Mouse (Mus musculus) embryonic stem cell, embryonic (primary cell): ENCODE measurements around the gene Gab1.

Experiments
- CTCF ChIA-PET, 4 experiments: fragments of 300-600 bp in 2 of 4; fragments of 350-600 bp in 2 of 4; sonication (Branson Sonifier 250); formaldehyde crosslinking; loops; one replicate each; lab custom pipeline; 2022; ENCODE audit warnings: inconsistent platforms in 2 of 4; lab: Charles Lee
- POLR2A ChIA-PET, 4 experiments: fragments of 300-600 bp in 2 of 4; fragments of 350-600 bp in 2 of 4; sonication (Branson Sonifier 250); formaldehyde crosslinking; loops; one replicate each; lab custom pipeline; 2022; ENCODE audit warnings: antibody characterized with exemption in 4 of 4, inconsistent platforms in 1 of 4; lab: Charles Lee

The Gab1 gene

DNA sequence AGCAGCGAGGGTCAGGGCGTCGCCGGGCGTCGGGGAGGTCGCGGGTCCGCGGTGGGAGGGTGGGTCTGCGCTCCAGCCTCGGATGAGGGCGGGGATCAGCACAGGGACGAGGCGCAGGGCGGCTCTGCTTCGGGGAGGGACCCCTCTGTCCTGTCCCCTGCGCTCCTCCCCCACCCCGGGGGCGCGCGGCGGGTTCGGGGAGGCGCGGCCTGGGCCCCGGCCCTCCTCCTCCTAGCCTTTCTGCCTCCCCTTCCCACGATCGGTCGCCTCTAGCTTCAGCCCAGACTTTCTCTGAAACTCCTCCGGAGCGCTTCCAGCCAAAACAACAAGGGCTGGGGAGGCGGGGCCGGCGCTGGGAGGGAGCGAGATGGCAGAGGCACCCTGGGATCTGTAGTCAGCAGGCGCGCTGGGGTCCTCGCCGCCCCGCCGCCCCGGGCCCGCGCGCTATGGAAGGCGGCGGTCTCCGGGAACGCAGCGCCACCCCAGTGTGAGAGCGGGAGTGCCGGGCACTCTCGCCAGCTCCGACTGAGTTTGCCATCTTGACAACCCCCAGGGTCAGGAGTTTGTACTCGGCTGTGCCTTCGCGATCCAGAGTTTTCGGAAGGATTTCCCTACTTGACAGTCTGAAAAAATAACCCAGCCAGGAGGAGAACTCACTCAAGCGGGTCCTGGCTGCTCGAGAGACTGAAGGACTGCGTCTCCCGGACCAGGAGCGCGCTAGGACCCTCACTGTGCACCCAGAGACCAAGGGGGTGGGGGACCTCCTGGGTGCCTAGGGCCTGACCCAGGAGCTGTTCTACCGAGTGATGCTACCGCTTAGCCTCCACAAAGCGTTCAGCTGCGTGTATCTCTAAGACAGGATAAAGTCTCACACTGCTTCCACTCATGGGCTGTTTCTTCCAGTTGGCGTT, at the start of gene Gab1:
Gab1 (minus strand) TSS at position 324 of the 911 bp plus-strand sequence.
- ChIA-PET CTCF (interaction anchor here in 3 of 4 experiments (0.6 to 1.2 kb wide), 7 partner anchors 11 to 116 kb away, joined by 3 to 9 read pairs (median 3); no protein-coding TSS in a partner anchor), POLR2A (interaction anchor here in 3 of 4 experiments (0.6 to 1.6 kb wide), 23 partner anchors 8 to 223 kb away, joined by 3 to 10 read pairs (median 4); partner anchors contain the start of gene Usp38 (in 3 of the 3))

DNA sequence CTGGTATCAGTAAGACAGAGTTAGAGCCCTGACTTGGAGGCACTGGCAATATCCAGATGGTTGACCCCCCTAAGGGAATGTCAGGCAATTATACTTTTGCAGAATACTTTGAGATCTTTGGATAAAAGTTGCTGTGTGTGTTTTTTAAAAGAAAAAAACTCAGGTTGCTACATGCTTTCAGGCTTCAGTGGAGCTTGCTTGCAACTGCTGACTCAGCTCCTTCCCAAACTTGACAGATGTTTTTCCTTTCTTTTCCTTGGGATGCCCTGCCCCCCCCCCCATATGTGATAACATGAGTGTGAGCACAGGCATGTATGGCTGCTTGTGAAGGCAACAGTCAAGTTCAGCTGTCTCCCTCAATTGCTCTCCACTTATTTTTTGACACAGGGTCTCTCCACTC, 48.5 kb upstream of the Gab1 start:
- CTCF ChIA-PET = no interaction called here
- POLR2A ChIA-PET = interaction anchor here in 2 of 4 experiments (1.5 kb wide), 2 partner anchors 10 kb away, joined by 3 to 4 read pairs; no protein-coding TSS in a partner anchor

DNA sequence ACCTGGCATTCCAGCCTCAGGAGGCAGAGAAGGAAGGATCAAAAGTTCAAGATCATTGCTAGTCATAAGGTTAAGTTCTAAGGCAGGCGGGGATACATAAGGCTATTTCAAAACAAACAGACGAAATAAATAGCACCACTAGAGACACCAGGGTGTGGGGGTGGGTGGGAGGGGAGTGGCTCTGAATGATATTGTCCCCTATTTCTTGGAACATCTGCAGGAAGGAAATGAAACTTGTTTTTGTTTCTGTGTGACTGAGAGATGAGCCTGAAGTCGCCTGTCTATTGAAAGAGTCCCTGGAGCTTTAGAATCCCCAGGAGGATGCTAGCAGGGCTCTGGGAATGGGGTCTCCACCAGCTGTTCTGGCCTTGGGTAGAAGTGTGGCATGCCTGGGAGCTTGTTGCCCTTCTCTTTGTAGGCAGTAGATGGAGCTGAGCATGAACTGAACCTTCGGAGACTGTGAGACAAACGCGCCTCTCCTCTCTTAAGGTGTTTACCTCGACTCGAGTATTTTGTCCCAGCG, 43.5 kb upstream of the Gab1 start:
- CTCF ChIA-PET = interaction anchor here in 3 of 4 experiments (0.6 to 1.5 kb wide), 3 partner anchors 46 to 645 kb away, joined by 3 to 6 read pairs (median 4); no protein-coding TSS in a partner anchor
- POLR2A ChIA-PET = interaction anchor here in 1 of 4 experiments (1.5 kb wide), 1 partner anchor 125 kb away, joined by 6 read pairs; no protein-coding TSS in a partner anchor

DNA sequence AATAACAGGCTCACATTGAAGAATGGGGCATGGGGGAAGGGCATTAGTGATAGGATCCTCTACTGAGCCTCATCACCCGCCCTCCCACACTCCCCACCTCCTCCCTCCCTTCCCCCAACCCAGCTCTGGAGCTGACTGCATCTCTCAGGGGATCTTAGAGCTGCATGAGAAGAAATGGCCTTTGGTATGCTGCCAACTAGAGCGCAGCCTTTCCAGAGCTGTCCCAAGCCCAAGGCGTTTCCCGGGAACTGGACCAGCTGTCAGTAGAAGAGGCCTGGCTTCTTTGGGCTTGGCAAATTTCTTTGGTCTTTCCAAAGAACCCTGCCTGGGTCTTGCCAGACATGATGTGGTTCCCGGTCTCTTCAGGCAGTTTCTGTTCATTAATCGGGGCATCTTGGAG, 42.3 kb upstream of the Gab1 start:
- ChIA-PET CTCF (no interaction called here), POLR2A (no interaction called here)

DNA sequence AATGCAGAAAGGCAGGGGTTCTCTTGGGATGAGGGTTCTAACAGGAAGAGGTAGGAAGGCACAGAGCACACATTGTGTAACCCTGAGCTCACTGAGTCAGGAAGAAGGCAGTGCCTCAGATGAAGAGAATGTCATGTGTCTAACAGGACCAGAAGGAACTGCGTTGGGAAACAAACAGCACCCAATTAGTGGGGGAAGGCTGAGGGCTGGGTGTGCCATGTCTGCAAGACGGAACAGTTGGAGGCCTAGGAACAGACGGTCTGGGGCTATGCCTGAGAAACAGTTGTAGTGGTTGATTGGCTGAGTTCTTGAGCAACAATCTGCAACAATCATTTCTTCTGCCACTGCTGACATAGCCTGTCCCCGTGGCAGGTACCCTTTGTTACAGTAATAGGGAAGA, 38.8 kb upstream of the Gab1 start:
- ChIA-PET CTCF (interaction anchor here in 1 of 4 experiments (0.6 kb wide), 1 partner anchor 73 kb away, joined by 5 read pairs; no protein-coding TSS in a partner anchor), POLR2A (interaction anchor here in 3 of 4 experiments (0.6 to 2.7 kb wide), 33 partner anchors 9 to 169 kb away, joined by 3 to 16 read pairs (median 3); partner anchors contain the start of gene Usp38 (in 3 of the 3))

DNA sequence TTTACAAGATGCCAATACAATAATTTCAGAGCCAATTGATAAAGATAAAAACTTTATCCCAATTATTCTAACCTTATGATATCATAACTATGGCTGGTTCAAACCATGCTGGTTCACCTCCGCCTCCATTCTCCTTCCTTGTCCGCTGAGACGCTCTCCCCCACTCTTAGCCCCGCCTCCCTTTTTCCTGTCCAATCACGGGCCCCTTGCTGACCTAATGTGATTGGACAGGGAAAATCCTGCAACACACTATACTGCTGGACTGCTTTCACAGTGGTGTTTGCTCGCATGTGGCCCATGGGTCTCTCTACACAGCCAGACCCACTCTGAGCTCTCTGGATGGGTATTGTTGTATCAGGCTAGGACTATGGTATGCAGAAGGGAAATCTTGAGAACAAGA, 38.2 kb upstream of the Gab1 start:
- CTCF ChIA-PET = interaction anchor here in 1 of 4 experiments (0.6 kb wide), 1 partner anchor 73 kb away, joined by 5 read pairs; no protein-coding TSS in a partner anchor
- POLR2A ChIA-PET = interaction anchor here in 3 of 4 experiments (0.6 to 2.7 kb wide), 29 partner anchors 8 to 168 kb away, joined by 3 to 16 read pairs (median 4); partner anchors contain the start of gene Usp38 (in 3 of the 3)

DNA sequence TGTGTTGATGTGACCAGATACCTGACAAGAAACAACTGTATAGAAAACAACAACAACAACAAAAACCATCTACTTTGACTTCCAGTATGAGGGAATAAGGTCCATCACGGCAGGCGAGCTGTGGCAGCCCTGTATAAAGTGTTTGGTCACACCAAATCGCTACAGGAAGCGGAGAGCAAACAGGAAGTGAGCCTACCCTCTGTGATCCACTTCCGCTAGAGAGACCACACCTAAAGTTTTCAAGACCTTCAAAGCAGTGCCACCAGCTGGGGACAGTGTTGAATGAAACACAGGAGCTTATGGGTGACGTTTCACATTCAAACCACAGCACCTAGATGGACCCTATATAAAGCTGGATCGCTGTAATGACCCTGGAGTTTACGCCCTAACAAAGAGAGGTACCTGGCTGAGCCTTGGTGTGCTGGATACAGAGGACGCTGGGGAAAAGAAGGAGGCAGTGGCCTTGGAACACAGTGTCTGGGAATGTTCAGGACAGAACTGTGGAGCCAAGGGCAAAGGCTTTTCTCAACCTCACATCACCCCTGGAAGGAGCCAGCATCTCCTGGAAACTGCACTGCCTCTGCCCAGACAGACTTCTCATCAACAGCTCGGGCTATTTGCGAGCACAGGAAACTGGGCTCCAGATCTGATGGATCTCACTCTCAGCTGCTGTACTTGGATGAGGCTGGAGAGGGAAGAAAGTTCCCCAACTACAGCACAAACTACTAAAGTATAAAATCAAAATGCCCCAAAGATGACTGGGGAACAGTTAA, 36.3 kb upstream of the Gab1 start:
- CTCF ChIA-PET = interaction anchor here in 2 of 4 experiments (0.8 to 0.9 kb wide), 2 partner anchors 29 to 70 kb away, joined by 3 to 4 read pairs; no protein-coding TSS in a partner anchor
- POLR2A ChIA-PET = interaction anchor here in 3 of 4 experiments (0.6 to 2.1 kb wide), 25 partner anchors 8 to 159 kb away, joined by 3 to 9 read pairs (median 3); partner anchors contain the start of genes Gab1 (in 2 of the 3) and Usp38 (in 2 of the 3)

DNA sequence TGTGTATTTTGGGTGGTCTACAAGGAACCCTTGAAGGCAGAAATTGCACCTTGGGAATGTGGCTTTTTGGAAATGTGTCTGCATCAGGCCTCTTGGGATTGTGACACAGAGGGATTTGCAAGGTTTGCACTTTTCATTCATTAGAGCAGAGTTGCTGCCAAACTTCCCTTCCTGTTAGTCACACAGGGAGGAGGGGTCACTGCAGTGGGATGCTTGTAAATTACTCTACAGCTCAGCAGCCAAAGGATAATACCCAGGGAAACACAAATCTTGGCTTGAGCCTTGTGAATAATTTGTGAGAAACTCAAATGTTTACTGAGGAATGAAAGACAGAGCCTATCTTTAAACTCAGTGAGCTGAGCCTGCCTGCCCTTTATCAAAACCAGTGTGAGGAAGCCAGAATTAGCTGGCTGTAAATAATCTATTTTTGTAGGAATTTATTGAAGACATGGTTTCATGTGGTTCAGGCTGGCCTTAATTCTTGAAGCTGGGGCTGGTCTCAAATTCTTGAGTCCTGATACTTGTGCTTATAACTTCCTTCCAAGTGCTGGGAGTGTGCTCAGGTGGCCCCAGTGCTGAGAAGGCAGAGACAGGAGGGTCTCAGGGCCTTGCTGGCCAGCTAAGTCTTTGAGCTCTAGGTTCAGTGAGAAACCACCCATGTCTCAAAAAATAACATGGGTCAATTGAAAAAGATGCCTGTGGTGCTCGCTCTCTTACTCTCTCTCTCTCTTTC, 32.9 kb upstream of the Gab1 start:
- ChIA-PET CTCF (interaction anchor here in 1 of 4 experiments (0.5 to 1.0 kb wide), 2 partner anchors 28 to 43 kb away, joined by 3 to 4 read pairs; no protein-coding TSS in a partner anchor), POLR2A (interaction anchor here in 2 of 4 experiments (0.6 to 1.0 kb wide), 5 partner anchors 17 to 625 kb away, joined by 3 to 4 read pairs (median 3); partner anchors contain the start of gene Gab1 (in 1 of the 2))

DNA sequence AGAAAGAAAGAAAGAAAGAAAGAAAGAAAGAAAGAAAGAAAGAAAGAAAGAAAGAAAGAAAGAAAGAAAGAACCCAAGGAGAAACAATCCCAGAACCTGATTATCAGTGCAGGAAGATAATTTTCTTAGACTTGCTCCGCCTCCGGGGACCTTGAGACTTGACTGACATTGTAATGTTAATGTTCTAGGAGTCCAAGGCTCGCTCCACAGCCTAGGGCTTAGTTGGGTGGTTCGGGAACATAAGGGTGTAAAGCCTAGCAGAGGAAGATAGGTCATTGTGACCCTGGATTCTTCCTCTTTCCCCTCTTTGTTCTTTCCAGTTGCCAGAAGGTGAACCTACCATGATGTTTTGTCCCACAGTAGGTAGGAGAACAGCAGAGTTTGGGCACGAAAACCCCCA, 31.1 kb upstream of the Gab1 start:
- POLR2A ChIA-PET = interaction anchor here in 2 of 4 experiments (1.1 kb wide), 2 partner anchors 16 to 29 kb away, joined by 3 read pairs; no protein-coding TSS in a partner anchor
- CTCF ChIA-PET = interaction anchor here in 1 of 4 experiments (0.7 kb wide), 1 partner anchor 54 kb away, joined by 3 read pairs; no protein-coding TSS in a partner anchor

DNA sequence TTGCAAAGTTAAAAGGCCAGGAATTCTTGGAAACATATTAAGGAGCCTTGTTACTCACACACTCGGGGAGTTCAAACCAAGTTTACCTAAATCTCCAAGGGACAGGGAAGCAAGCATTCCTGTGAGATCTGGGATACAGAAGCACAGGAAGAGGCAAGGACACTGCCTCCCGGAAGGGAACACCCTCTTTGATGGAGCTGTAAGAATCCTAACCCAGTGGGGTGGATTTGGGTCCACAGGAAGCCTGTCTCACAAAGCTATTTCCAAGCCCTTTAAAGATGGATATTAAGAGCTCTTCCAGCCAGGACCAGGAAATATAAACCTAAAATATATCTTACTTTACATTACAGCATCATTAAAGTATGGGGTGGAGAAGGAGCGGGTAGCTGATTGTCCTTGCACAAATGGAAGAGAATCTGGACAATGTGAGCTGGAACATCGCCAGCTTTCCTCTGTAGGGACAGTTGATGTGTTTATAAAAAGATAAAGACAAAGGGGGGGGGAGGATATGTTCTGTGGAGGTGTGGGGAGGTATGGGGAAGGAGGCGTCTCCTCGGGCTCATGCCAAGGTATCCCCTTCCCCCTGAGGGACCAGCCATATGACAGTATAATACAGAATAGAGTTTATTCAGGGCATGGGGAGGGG, 28.1 kb upstream of the Gab1 start:
- POLR2A ChIA-PET = interaction anchor here in 3 of 4 experiments (0.6 to 1.7 kb wide), 12 partner anchors 8 to 107 kb away, joined by 3 to 5 read pairs (median 4); partner anchors contain the start of gene Usp38 (in 1 of the 3)
- CTCF ChIA-PET = no interaction called here

DNA sequence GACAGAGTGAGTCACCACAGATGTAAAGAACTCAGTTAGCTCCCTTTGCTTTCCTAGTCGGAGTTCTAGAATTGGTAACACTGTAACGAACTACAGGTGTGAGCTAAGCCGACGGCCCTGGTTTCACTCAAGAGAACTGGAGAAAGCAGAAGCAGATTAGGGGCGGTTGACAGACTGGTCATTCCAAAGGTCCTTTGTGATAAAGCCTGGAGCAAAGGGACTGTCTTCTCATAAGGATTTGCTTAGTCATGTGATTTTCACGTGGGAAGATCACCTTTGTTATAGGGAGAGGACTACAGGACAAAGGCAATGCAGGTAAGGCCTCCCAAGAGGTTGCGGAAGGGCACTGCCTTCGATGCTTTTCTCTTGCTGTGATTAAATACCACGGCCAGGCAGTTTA, 22.0 kb upstream of the Gab1 start:
- POLR2A ChIA-PET = interaction anchor here in 3 of 4 experiments (1.3 to 1.8 kb wide), 6 partner anchors 9 to 113 kb away, joined by 3 to 8 read pairs (median 4); partner anchors contain the start of genes Gab1 (in 1 of the 3) and Usp38 (in 1 of the 3)
- CTCF ChIA-PET = no interaction called here

DNA sequence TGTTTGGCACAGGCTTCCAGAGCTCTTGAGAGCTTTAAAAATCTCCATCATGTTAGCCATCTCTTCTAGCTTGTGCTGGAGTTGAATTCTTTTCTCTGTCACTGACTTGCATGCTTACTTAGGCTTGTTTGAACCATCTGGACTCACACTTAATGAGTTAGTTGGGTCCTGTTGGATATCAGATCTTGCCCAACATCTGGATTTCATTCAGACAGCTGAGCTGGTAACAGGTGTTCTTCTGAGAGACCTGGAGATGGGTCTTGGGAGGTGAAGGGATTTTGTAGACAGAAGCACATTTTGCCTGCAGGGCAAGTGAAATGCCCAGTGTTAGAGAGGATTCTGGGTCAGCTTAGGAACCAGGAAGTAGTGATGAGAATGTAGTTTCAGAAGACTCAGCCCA, 19.0 kb upstream of the Gab1 start:
- CTCF ChIA-PET = interaction anchor here in 2 of 4 experiments (0.6 kb wide), 2 partner anchors 288 to 591 kb away, joined by 3 to 8 read pairs; no protein-coding TSS in a partner anchor
- POLR2A ChIA-PET = interaction anchor here (0.6 to 2.6 kb wide), 10 partner anchors 11 to 106 kb away, joined by 3 to 10 read pairs (median 4); no protein-coding TSS in a partner anchor

DNA sequence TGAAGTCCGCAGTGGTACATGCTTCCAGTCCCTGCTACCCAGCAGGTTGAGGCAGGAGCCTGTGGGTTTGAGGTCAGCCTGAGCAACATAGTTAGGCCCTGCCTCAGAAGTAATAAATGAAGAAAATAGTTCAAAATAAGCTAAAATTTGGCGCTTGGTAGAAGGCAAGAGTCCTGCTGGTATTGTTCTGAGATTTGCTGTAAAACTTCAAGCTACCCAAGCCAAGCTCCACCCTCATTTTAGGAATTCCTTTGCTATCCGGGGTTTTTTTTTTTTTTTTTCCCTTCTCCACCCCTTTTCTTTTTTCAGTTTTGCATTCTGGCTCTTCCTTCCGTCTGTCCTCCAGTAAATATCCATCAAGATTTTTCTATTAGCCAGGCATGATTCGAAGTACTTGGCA, 15.7 kb upstream of the Gab1 start:
- ChIA-PET CTCF (interaction anchor here in 2 of 4 experiments (0.6 to 1.7 kb wide), 4 partner anchors 10 to 96 kb away, joined by 3 to 5 read pairs (median 4); partner anchors contain the start of gene Gab1 (in 1 of the 2)), POLR2A (interaction anchor here in 3 of 4 experiments (0.7 to 1.8 kb wide), 9 partner anchors 10 to 447 kb away, joined by 3 to 6 read pairs (median 4); no protein-coding TSS in a partner anchor)

DNA sequence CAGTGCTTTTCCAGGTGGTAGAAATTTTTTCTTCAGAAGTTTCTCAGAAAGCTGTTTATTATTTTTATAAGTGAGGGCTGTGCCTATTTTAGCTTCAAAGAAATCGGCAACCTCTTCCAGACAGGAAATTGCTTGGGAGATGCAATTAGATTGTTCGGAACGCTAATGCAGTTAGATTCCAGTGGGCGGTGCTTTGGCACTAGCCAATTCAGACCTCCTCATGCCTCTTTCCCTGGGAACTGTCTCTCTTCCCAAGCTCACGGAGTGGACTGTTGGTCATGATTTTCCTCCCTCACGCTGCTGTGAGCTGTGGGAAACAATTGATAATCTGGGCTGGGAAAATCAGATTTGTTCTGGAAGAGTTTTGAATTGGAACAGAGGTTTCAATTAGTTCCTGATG, 15.1 kb upstream of the Gab1 start:
- CTCF ChIA-PET = interaction anchor here in 3 of 4 experiments (0.6 to 1.7 kb wide), 5 partner anchors 10 to 97 kb away, joined by 3 to 5 read pairs (median 3); partner anchors contain the start of gene Gab1 (in 1 of the 3)
- POLR2A ChIA-PET = interaction anchor here (0.5 to 1.8 kb wide), 15 partner anchors 10 to 448 kb away, joined by 3 to 6 read pairs (median 3); no protein-coding TSS in a partner anchor

DNA sequence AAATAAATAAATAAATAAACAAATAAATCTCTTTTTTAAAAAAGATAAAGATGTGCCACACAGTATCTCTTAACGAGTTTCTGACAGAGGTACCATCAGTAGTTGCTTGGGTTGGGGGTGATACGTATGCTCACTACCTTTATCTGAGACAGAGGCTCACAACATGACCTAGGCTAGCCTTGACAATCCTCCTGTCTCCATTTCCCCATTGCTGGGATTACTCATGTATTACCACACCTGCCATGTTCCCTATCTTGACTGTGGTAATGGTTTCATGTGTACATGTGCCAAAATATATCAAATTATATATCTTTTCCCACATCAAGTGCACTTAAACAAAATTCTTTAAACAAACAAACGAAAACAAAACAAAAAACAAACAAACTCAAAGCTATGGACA, 14.2 kb upstream of the Gab1 start:
- POLR2A ChIA-PET = interaction anchor here in 3 of 4 experiments (0.7 to 1.8 kb wide), 16 partner anchors 8 to 37 kb away, joined by 3 to 6 read pairs (median 4); no protein-coding TSS in a partner anchor

More for the DNA sequence above, 14.2 kb upstream of the Gab1 start:
- CTCF ChIA-PET = interaction anchor here in 2 of 4 experiments (0.6 to 1.7 kb wide), 3 partner anchors 9 to 98 kb away, joined by 4 to 5 read pairs (median 4); partner anchors contain the start of gene Gab1 (in 1 of the 2)
